Mouse (Mus musculus) brain, embryonic 14.5 days (tissue): ENCODE results near the gene D5Ertd579e. TPM values are rescaled to one million over a fixed set of nuclear protein-coding genes. Genes with fewer than 3 reads are reported as not detected.

Experiments used
- DNase-seq: peaks from one replicate; pipeline ENCODE4 v3.0.0-alpha.2; 2011; ENCODE audit warnings: low read depth
- CTCF ChIP-seq: fragments of 200-500 bp; IDR thresholded peaks from 2 replicates; pipeline ENCODE4 v1.5.1; 2012; ENCODE audit warnings: inconsistent platforms, mild to moderate bottlenecking, moderate library complexity, borderline replicate concordance; ENCODE audit not compliant: insufficient read depth, insufficient read length; ENCODE audit errors: extremely low read depth
- POLR2A ChIP-seq: fragments of 200-500 bp; IDR thresholded peaks from 2 replicates; pipeline ENCODE4 v1.6.1; 2012; ENCODE audit warnings: mild to moderate bottlenecking, inconsistent platforms, borderline replicate concordance; ENCODE audit not compliant: poor library complexity, insufficient read depth, insufficient read length, severe bottlenecking; ENCODE audit errors: extremely low read depth
- polyA plus RNA-seq: library from polyadenylated mRNA; depleted of rRNA; stranded (reverse); fragments of >200 nt; gene quantifications from 2 replicates; pipeline ENCODE4 v1.2.3, GENCODE M21; 2012

D5Ertd579e gene
- polyA plus RNA-seq, 1 experiment: 58.3 TPM

GRCm38 (mm10) chr5:36695005-36695404, 819 bp downstream of the D5Ertd579e start:
- peak; percentile 55 for DNase-seq
- TF ChIP-seq CTCF: no peak
- TF ChIP-seq POLR2A: no peak

DNA sequence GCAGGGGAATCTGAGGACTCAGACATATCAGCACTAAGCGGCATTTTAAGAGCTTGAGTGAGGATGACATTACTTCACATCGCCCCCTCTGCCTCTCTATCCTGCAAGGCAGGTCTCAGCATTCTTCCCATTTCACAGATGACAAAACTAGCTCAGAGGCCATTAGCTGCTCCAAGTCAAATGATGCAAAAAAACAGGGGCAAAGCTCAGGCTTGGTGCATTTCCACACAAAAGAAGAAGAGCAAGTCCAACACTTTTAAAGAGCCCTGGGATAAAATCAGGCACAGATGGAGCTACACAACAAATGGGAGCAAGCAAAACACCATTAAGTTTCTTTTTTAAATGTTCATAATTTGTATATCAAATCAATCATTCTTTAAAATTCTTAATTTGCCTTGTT, 2.2 kb downstream of the D5Ertd579e start:
- TF ChIP-seq CTCF (no peak), POLR2A (no peak)
- no peak for DNase-seq

DNA sequence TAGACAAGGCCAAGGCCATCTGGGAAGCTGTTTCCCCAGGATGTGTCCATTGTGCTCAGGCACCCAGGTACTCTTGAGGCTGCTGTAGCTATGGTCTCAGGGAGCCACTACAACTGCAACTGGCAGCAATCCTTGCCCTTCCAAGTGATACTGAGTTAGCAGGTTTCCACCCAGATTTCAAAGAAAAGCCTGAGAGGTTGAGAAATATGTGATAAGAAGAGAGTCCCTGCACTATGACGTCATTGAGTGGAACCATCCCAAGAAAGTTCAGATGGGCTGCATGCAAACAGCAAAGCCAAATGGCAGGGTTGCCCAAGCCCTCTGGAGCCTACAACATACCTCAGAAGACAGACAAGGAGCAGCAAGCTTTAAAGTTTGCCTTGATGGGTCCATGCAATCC, 4.4 kb downstream of the D5Ertd579e start:
- no peak for DNase-seq
- TF ChIP-seq CTCF (no peak), POLR2A (no peak)

GRCm38 (mm10) chr5:36685170-36685569, 10.7 kb downstream of the D5Ertd579e start:
- DNase-seq: no peak
- TF ChIP-seq POLR2A: no peak
- no peak for TF ChIP-seq CTCF

GRCm38 (mm10) chr5:36683586-36683985, 12.2 kb downstream of the D5Ertd579e start:
- DNase-seq: no peak
- TF ChIP-seq POLR2A: no peak
- TF ChIP-seq CTCF: no peak

GRCm38 (mm10) chr5:36681219-36681618, 14.6 kb downstream of the D5Ertd579e start:
- TF ChIP-seq CTCF (no peak), POLR2A (no peak)
- DNase-seq: no peak

GRCm38 (mm10) chr5:36679918-36680598, 15.8 kb downstream of the D5Ertd579e start:
- DNase-seq: no peak
- no peak for TF ChIP-seq CTCF

DNA sequence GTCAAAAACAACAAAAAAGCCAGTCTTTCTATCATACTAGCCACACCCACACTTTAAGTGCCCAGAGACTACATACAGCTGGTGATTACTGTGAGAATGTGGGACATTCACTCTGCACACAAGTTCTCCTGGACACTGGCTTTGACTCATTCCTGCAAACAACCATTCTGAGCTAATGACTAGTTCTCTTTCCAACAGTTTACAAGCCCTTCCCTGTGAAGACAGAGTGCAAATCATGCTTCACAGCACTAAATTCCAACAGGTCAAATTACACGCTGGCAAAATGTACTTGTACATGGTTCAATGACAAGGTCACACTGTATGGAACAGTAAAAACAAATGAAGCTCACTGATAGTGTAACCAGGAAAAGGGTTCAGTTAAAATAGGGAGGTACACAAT, 17.0 kb downstream of the D5Ertd579e start:
- TF ChIP-seq POLR2A (no peak), CTCF (no peak)

GRCm38 (mm10) chr5:36677907-36678306, 17.9 kb downstream of the D5Ertd579e start:
- DNase-seq: no peak
- TF ChIP-seq POLR2A (no peak), CTCF (no peak)

More for the DNA sequence above, 17.0 kb downstream of the D5Ertd579e start:
- DNase-seq: no peak

DNA sequence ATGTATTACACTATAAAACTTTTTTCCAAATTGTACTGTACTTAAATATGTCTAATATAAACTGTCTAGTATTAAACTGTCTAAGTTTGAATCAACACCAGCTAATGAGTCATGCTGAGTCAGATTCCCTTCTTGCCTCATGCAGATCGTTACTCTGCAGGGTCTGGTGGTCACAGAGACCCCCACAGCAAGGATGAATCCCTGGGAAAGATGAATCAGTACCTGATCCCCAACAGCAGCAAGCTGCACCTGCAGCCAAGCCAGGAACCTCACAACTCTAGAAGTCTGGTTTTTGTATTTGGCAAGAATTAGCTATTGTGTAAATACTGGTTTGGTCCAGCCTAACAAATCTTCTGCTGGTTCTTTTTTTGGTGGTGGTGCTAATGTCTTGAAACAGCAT, 20.4 kb downstream of the D5Ertd579e start:
- DNase-seq: no peak
- TF ChIP-seq POLR2A (no peak), CTCF (no peak)

GRCm38 (mm10) chr5:36674658-36675433, 21.0 kb downstream of the D5Ertd579e start:
- no peak for DNase-seq
- TF ChIP-seq CTCF (no peak), POLR2A (no peak)
